Mouse (Mus musculus): ENCODE data around the gene Lpar3. TPM values are rescaled to one million over a fixed set of nuclear protein-coding genes. Genes with fewer than 3 reads are reported as not detected.

Gene Lpar3
- total RNA-seq, 2 experiments from 2014 or later = 0.47 to 0.57 TPM

Other genes with a start within 250 kb of the Lpar3 start
- gene Syde2, start 233.1 kb upstream of the Lpar3 start, total RNA-seq (2021) = 1 to 10 TPM; 4.5 to 4.6 TPM
- under 1 TPM; 0.54 TPM for gene Wdr63, start 112.8 kb upstream of the Lpar3 start, total RNA-seq (2021)
- not detected for gene Mcoln3, start 103.5 kb upstream of the Lpar3 start, total RNA-seq (2021)
- not detected for gene Mcoln2, start 71.1 kb upstream of the Lpar3 start, total RNA-seq (2021)
- 100 to 1,000 TPM; 109 to 127 TPM for gene Ssx2ip, start 183.7 kb downstream of the Lpar3 start, total RNA-seq (2021)
- 1 to 10 TPM; 6.5 to 6.9 TPM for gene Ctbs, start 228.8 kb downstream of the Lpar3 start, total RNA-seq (2021)

Measured in layer of hippocampus, postnatal 25 days (tissue).